8 mouse cellular contexts compared by ENCODE assay signal in the genomic region with DNA sequence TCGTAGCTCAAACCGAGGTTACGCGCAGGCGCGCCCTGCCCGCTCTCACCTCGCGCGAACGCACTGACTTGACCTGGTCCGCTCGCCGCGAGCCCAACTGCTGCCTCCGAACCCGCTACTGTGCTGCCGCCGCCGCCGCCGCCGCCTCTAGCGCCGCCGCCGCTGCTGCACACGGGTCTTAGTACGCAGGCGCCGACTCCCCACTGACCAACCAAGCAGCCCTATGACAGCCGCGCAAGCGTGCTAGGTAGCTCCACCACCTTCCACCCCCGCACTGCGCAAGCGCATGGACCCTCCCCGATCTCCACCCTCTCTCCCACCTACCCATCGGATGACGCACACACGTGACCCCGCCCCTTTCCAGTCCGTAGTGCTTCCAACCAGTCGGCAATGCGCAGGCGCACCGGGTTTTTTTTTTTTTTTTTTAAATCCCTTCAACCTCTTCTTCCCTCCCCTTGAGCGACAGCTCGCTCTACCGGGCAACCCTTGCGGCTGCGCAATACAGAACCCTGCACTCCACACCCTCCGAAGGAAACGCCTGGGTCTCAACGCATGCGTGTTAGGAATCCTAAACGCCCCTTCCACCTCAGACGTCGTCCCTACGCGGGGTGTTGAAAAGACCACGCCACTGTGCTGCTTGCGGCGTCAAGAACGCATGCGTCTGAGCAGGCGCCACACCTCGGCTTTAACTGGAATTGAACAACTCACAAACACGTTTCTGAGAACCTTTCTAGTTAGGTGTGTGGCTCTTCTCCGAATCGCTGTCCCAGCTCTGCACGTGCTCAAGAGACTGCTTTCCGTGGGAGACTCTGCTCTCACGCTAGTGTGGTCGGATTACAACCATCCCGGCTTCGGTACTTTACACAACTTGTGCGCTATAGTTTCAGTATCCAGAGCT. TPM values are rescaled to one million over a fixed set of nuclear protein-coding genes. Genes with fewer than 3 reads are reported as not detected.
DNase-seq lines count a peak whose midpoint lies in the region; ATAC-seq lines count a peak whose summit lies in the region.

TSS of gene Eif5a (minus strand) at position 845 of the 898 bp plus-strand sequence.

- H3K4me1 ChIP-seq in hindbrain, embryonic 14.5 days (replicated peaks; ENCODE audit: control insufficient read depth, insufficient read depth, low read length): peaks cover 22% of the 10 kb centered on the region

- peak within 1 kb of the TSS; percentile 94 for H3K27ac ChIP-seq in hindbrain, embryonic 14.5 days

- H3K4me2 ChIP-seq in hindbrain, embryonic 14.5 days (replicated peaks): peak within 1 kb of the TSS; percentile 97

- peak; percentile 96 for ATAC-seq in hindbrain, embryonic 14.5 days (ENCODE audit: low FRiP score)

- H3K27me3 ChIP-seq in hindbrain, embryonic 14.5 days (ENCODE audit: control insufficient read depth, insufficient read depth, low read length): no peaks in the 10 kb centered on the region

- peaks cover 30% of the 10 kb centered on the region for H3K36me3 ChIP-seq in hindbrain, embryonic 14.5 days (replicated peaks; ENCODE audit: control insufficient read depth, insufficient read depth)

- peak within 1 kb of the TSS; percentile 93 for H3K4me3 ChIP-seq in hindbrain, embryonic 14.5 days (replicated peaks; ENCODE audit: low read length)

- under 1% methylated on average over 69 of the region's 78 CpGs for WGBS in hindbrain, embryonic 14.5 days

- peak; percentile 100 for DNase-seq in R1 (ENCODE audit: low read depth, low spot score)
- DNase-seq in cerebellum, postnatal 25 days: peak; percentile 100
- DNase-seq in frontal cortex, postnatal 25 days (ENCODE audit: low spot score in 2 of 2): peak; percentile 99 to 100
- DNase-seq in hindbrain, embryonic 14.5 days (ENCODE audit: low spot score): peak; percentile 100
- peak; percentile 100 for DNase-seq in layer of hippocampus, postnatal 36 days
- DNase-seq in lung, postnatal 36 days: peak; percentile 100
- peak; percentile 100 for DNase-seq in retina, postnatal 1 day
- DNase-seq in urinary bladder, adult 18-20 months (ENCODE audit: low spot score in 2 of 2): peak; percentile 99 to 100

- H3K9ac ChIP-seq in hindbrain, embryonic 14.5 days: peak within 1 kb of the TSS; percentile 92

- no peaks in the 10 kb centered on the region for H3K9me3 ChIP-seq in hindbrain, embryonic 14.5 days (ENCODE audit: control insufficient read depth, low read length)

RNA-seq across cellular contexts. Expression of gene Eif5a, which starts in this region (rescaled TPM):
- polyA plus RNA-seq in hindbrain, embryonic 14.5 days (2014; fragmentation: Nextera tagmentation; extraction: Ambion mirVana): 1,061 and 1,077 TPM in 2 replicates
- total RNA-seq in layer of hippocampus, postnatal 36 days (2021): 100 to 1,000 TPM; 416 to 445 TPM

Comparison
In these comparisons a context has a peak if more than half of its experiments do, and no peak if none do; other contexts are left out.
1. Peak in every context shown above with its lines: DNase-seq, ATAC-seq, H3K4me3 ChIP-seq and H3K27ac ChIP-seq.